Mouse (Mus musculus): ENCODE data around the gene Pgpep1l. TPM values are rescaled to one million over a fixed set of nuclear protein-coding genes. Genes with fewer than 3 reads are reported as not detected.
"Not testable (repeated sequence)": the region's sequence is repeated elsewhere in the genome, so short reads cannot be mapped to it uniquely, and the experiment has no call there.

The Pgpep1l gene
- total RNA-seq, 2 experiments from 2014 or later, result 5.6 to 6.5 TPM

GRCm38 (mm10) chr7:68283133-68283520, 19.1 kb upstream of the Pgpep1l start:
- DNase-seq (ENCODE audit: low spot score in 2 of 2), result not testable (repeated sequence)

GRCm38 (mm10) chr7:68282304-68283132, 18.5 kb upstream of the Pgpep1l start:
- no peak for DNase-seq (ENCODE audit: low spot score in 2 of 2)

- DNase-seq (ENCODE audit: low spot score in 2 of 2), result no peak
Observed at GRCm38 (mm10) chr7:68281341-68281740, 17.3 kb upstream of the Pgpep1l start.

GRCm38 (mm10) chr7:68280352-68280869, 16.4 kb upstream of the Pgpep1l start:
- DNase-seq (ENCODE audit: low spot score in 2 of 2), result no peak

- DNase-seq (ENCODE audit: low spot score in 2 of 2), result no peak
Observed at GRCm38 (mm10) chr7:68279481-68279880, 15.4 kb upstream of the Pgpep1l start.

GRCm38 (mm10) chr7:68278908-68279307, 14.9 kb upstream of the Pgpep1l start:
- DNase-seq (ENCODE audit: low spot score in 2 of 2), result no peak

GRCm38 (mm10) chr7:68278385-68278784, 14.4 kb upstream of the Pgpep1l start:
- DNase-seq (ENCODE audit: low spot score in 2 of 2), result no peak

- no peak for DNase-seq (ENCODE audit: low spot score in 2 of 2)
Observed at GRCm38 (mm10) chr7:68277897-68278270, 13.9 kb upstream of the Pgpep1l start.

GRCm38 (mm10) chr7:68277054-68277896, 13.2 kb upstream of the Pgpep1l start:
- no peak for DNase-seq (ENCODE audit: low spot score in 2 of 2)

- DNase-seq (ENCODE audit: low spot score in 2 of 2), result no peak
Observed at GRCm38 (mm10) chr7:68275838-68276731, 12.1 kb upstream of the Pgpep1l start.

- DNase-seq (ENCODE audit: low spot score in 2 of 2), result not testable (repeated sequence)
Observed at GRCm38 (mm10) chr7:68275445-68275837, 11.4 kb upstream of the Pgpep1l start.

- DNase-seq (ENCODE audit: low spot score in 2 of 2), result no peak
Observed at GRCm38 (mm10) chr7:68274951-68275350, 10.9 kb upstream of the Pgpep1l start.

GRCm38 (mm10) chr7:68274218-68274617, 10.2 kb upstream of the Pgpep1l start:
- DNase-seq (ENCODE audit: low spot score in 2 of 2), result no peak

- no peak for DNase-seq (ENCODE audit: low spot score in 2 of 2)
Observed at GRCm38 (mm10) chr7:68273515-68273914, 9.5 kb upstream of the Pgpep1l start, which contains the start of gene Fam169b. Gene Fam169b, plus strand, starts transcription at chr7:68273839.

GRCm38 (mm10) chr7:68272607-68273006, 8.6 kb upstream of the Pgpep1l start:
- no peak for DNase-seq (ENCODE audit: low spot score in 2 of 2)

GRCm38 (mm10) chr7:68271816-68272215, 7.8 kb upstream of the Pgpep1l start:
- no peak for DNase-seq (ENCODE audit: low spot score in 2 of 2)

- no peak for DNase-seq (ENCODE audit: low spot score in 2 of 2)
Observed at GRCm38 (mm10) chr7:68270551-68270950, 6.5 kb upstream of the Pgpep1l start.

GRCm38 (mm10) chr7:68266691-68267090, 2.7 kb upstream of the Pgpep1l start:
- DNase-seq (ENCODE audit: low spot score in 2 of 2), result no peak

- DNase-seq (ENCODE audit: low spot score in 2 of 2), result no peak
Observed at GRCm38 (mm10) chr7:68265391-68265790, 1.4 kb upstream of the Pgpep1l start.

GRCm38 (mm10) chr7:68264531-68264930, 498 bp upstream of the Pgpep1l start:
- DNase-seq (ENCODE audit: low spot score in 2 of 2), result peak in 1 of 2 experiments; percentile 43
